Mouse (Mus musculus): ENCODE measurements at regions not wholly inside any gene's neighbourhood (a gene's known extent, or its start where the extent isn't known, plus 50 kb on each side); places are given as distances from the start of the nearest gene placed in this dataset.

GRCm38 (mm10) chr4:75884371-75884770 lies 606.3 kb upstream of the Dmac1 start:
- no peak for DNase-seq

GRCm38 (mm10) chr4:75869771-75870170 lies 591.7 kb upstream of the Dmac1 start:
- no peak for DNase-seq

DNA sequence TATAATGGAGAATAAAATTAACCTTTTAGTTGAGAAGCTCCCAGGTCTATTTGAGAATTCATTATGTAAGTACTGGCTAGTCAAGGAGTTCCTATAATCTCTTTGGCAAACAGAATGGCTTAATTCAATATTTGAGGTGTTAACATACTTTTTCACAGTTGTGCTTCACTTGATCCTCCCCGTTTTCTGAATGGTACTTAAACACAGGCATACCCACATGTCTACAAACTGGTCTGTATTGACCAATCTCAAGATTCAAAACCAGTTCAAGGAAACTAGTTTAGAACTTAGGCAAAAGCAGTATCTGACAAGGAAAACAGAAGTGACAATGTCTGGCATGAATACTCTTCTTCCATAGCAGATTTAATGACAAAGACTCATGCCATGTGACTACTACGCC lies 583.0 kb upstream of the Dmac1 start:
- no peak for DNase-seq

DNA sequence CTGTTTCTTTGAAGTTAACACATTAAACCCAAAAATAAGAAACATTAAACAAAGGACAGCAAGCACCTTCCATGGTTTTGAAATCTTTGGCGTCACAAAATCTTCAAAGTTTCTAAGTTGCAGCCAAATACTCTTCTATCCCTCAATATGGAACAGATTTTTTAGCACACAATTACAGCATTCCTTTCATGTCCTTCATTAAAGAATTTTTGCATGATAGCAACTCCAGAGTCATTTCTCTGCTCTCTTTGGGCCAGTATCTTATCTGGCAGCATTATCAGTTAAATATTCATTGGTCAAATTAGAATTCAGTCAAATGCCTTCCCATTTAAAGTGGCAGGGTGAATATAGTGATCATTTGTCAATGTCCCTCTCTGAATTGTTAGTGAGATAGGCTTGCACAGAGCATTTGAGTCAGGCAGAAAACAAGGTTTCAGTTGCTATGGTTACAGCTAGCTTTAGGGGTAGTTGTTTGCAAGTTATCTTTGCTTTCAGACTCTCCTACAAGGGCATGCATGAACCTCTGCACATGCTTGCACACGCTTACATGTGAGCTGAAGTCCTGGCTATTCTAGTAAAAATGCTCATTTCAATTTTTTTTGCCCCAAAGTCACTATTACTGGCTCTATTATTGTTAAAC lies 579.8 kb upstream of the Dmac1 start:
- no peak for DNase-seq

DNA sequence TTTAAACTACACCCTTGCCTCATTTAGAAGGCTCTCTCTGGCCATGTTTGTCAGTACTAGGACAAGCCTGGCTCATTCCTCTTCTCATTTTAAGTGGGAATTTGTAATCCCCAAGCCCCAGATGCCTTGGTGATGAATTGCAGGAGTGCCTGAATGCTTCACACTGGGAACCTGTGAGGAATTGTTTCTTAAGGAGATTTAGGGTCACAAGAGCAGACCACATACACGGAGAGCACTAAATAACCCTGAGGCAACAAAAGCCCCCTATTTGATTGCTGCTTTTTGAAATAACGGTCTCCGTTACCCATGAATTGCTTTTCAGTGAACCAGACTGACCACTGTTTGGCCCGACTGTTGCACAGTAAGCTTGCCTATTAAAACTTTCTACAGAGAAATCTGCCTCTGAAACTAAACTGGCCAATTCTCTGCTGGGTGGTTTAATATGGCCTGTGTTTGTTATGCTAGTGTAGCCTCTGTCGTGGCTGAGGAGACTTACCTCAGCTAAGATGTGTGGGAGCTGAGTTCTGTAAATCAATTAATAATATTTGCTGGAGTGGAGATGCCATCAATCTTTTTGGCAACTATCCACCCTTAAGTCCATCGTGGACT lies 577.7 kb upstream of the Dmac1 start:
- no peak for DNase-seq

DNA sequence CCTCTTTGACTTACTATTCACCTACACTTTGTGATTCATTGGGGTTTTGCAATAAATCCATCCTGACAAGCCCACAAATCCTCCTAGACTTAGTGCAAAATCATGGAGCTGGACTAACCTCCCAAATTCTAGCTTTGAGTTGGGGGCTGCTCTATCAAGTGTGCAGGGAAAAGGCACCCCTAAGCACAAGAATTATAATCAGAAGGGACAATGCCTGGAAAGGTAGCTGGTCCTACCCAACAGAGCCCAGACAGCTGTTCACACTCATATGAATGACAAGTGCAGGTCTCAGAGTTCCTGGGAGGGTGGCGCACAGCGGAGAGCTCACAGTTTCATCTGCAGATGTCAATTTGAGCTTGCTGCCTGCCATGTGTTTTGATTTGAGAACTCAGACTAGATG lies 572.2 kb upstream of the Dmac1 start:
- no peak for DNase-seq

- DNase-seq: no peak
Observed at GRCm38 (mm10) chr4:75847675-75848385, 569.7 kb upstream of the Dmac1 start.

- no peak for DNase-seq
Observed at GRCm38 (mm10) chr4:75845021-75845420, 566.9 kb upstream of the Dmac1 start.

DNA sequence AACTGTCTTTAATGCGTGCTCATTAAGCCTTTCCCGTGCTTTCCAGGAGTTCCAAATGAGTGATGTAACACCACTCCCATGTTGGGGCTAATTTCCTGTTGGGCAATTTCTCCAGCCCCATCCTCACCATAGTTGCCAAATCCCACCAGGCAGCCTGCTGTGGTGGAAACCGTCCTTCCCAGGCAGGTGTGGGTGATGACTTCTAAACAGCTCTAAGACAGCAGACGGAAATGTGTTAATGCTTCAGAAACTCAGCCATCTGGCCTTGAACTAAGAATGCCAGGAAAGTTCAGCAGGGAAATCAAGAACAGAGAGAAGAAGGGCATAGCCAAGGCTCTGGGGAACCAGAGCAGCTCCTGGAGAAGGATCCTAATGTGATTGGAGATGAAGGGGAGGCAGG lies 560.5 kb upstream of the Dmac1 start:
- no peak for DNase-seq

GRCm38 (mm10) chr4:75827082-75827711 lies 549.1 kb upstream of the Dmac1 start:
- DNase-seq: no peak

- no peak for DNase-seq
Observed at GRCm38 (mm10) chr4:75819193-75819603, 541.1 kb upstream of the Dmac1 start.

DNA sequence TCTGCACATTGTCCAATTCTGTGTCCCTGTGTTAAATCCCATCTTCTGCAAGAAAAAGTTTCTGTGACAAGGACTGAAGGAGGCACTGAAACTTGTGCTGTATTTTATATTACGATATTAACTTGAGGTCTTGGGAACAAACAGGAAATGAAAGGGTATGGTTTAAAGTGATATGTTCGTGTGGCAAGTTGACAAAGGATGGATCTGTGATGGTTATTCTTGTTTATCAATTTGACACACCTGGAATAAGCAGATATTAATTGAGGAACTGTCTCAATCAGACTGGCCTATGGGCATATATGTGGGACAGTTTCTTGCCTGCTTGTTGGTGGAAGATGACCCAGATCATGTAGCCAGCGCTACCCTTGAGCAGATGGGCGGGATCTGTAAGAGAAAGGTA lies 537.9 kb upstream of the Dmac1 start:
- no peak for DNase-seq

GRCm38 (mm10) chr4:75812266-75812665 lies 534.2 kb upstream of the Dmac1 start:
- DNase-seq: no peak

DNA sequence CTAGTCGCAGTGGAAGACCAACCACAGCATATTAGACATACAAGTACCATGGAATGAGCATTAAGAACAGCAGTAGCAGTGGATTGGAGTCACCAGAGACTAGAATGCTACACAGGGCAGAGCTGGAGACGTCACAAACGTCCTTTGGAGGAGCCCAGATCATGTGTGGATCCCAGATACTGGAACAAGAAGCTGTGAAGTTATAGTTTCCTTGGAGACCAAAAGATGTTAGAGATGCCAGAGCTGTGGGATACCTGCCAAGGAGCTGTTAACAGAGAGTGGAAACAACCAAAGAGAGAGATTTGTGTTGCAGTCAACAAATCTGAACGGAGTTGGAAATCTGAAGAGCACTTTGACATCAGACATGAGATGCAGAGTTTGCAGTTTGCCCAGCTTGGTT lies 523.8 kb upstream of the Dmac1 start:
- DNase-seq: no peak

- DNase-seq: no peak
Observed at GRCm38 (mm10) chr4:75801156-75801555, 523.1 kb upstream of the Dmac1 start.

DNA sequence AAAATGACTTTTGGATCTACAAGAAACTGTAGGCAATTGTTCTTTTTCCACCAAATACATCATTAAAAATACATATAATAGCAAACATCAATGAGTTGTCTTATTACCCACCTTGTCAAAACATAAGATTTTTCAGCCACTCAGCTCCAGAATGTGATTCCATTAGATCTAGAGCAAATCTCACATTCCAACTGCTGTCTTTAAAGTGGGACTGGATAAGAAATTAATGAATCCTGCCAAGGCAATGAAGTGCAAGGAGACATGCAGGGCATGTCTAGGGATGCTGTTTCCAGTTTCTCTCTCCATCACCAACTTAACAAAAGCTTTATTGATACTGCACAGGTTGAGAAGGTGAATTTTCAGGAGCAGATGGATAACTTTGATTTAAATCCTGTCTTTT lies 513.7 kb upstream of the Dmac1 start:
- no peak for DNase-seq

DNA sequence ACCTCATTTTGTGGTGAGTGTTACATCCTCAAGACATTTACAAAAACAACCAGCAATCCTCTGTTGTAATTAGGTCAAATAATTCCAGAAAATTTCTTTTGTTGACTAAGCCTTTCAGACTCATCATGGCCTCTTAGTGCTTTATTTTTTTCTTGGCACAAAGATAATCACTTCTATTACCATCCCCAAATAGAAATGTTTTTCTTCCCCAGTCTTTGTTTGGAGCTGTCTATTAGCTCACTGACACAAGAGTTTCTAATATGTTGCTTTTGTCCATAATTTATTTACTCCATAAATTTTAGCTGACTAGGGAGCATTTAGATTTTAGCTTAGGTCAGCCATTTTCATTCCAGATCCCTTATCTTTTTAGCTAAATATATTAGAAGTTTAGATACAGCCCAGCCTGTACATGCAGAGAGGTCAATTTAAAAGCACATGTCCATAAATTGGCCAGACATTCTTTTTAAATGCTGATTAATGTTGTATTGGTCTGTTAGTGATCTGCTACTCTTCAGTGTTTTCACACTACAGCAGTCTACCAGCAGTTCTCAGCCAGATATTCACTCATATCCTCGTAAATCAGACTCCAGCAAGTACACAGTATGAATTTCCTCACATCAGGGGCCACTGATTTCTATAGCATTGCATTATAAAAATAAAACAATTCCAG lies 513.0 kb upstream of the Dmac1 start:
- no peak for DNase-seq

DNA sequence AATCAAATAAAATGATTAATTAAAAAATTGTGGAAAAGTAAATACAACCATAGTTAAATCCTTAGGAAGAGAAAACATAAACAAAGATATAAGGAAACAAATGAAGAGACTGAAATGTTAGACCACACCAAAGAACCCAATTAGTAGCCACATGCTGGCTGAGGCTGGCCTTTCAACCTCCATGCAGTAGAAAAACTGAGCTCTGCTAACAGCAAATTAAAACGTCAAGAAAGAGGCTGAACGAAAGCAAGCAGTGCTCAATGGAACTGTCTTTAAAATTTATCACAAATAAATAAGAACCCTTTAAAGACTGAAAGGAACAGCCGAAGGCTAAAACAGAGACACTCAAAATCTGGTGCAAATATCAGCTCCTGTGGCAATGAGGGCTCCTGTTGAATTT lies 509.3 kb upstream of the Dmac1 start:
- DNase-seq: no peak

DNA sequence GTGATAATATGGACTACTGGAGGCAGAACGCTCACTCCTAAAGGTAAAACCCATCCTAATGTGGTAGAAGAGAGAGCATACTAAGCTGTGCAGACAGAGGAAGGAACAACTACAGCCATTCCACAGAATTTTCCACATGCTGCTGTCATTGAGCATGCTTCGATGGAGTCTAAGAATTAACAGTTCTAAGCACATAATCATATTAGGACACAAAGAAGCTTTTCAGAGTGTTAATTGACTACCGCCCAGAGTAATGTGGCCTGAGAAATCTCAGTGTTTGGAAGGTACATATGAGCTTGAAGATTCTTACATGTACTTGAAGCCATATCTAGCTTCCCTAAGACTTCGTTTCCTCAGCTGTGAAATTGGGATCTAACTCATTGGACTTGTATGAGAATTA lies 508.3 kb upstream of the Dmac1 start:
- no peak for DNase-seq

GRCm38 (mm10) chr4:75779492-75779891 lies 501.4 kb upstream of the Dmac1 start:
- DNase-seq: no peak

DNA sequence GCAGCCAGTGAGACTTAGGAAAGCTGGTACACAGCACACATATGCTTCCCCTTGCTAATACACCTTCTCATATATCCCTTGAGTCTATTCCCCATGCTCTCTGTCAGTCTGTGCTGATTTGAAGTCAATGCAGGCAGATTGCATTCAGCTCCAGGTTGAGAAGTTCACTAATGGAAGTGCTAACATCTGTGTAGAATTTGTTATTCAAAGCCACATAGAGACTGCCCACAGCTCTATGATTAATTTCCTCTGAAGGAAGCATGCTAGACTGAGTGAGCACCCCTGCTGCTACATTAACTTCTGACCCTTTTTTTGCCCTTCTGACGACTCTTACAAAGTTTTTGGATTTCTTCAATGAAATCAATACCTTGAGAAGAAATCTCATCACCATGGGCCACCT lies 486.0 kb upstream of the Dmac1 start:
- no peak for DNase-seq

- DNase-seq: no peak
Observed at GRCm38 (mm10) chr4:75744605-75745004, 466.5 kb upstream of the Dmac1 start.

GRCm38 (mm10) chr4:75741585-75741984 lies 463.5 kb upstream of the Dmac1 start:
- DNase-seq: no peak
